Mouse (Mus musculus): Measurements from ENCODE around the gene Suv39h2. TPM values are rescaled to one million over a fixed set of nuclear protein-coding genes. Genes with fewer than 3 reads are reported as not detected.

Gene Suv39h2
- polyA plus RNA-seq, 1 experiment from 2014 or later = 8.0 TPM

- Histone ChIP-seq H3K4me1 (replicated peaks) (peaks cover 12% of the 10 kb centered on the region), H3K4me2 (peak overlapping the region; percentile 68), H3K27me3 (peaks cover 11% of the 10 kb centered on the region; the same call in 1 of the 2 replicates), H3K36me3 (no peaks in the 10 kb centered on the region), H3K4me3 (peak overlapping the region; percentile 61), H3K9me3 (no peaks in the 10 kb centered on the region), H3K9ac (peak overlapping the region; percentile 51), H3K27ac (replicated peaks) (0 out of 2 replicates have a peak overlapping the region, but pooled peaks have one; percentile 30)
- peak; percentile 95 for ATAC-seq (ENCODE audit: low FRiP score, low read depth)
- under 1% methylated on average over 38 of the region's 38 CpGs for WGBS
These were observed 55.9 kb downstream of the Suv39h2 start for GRCm38 (mm10) chr2:3418883-3419431.

- H3K27ac ChIP-seq (replicated peaks) = no peak overlapping the region
- peaks cover 11% of the 10 kb centered on the region; the same call in 1 of the 2 replicates for H3K27me3 ChIP-seq
- WGBS = 73% methylated on average over 1 of the region's 1 CpGs
- no peak overlapping the region for H3K9ac ChIP-seq
- peaks cover 8% of the 10 kb centered on the region for H3K4me1 ChIP-seq (replicated peaks)
- ATAC-seq (ENCODE audit: low FRiP score, low read depth) = no peak
- no peak overlapping the region for H3K4me2 ChIP-seq
- no peaks in the 10 kb centered on the region for H3K9me3 ChIP-seq
- no peaks in the 10 kb centered on the region for H3K36me3 ChIP-seq
- no peak overlapping the region for H3K4me3 ChIP-seq
These were observed 59.2 kb downstream of the Suv39h2 start for GRCm38 (mm10) chr2:3415676-3416075.

GRCm38 (mm10) chr2:3414241-3414640 is 60.6 kb downstream of the Suv39h2 start:
- Histone ChIP-seq H3K9me3 (no peaks in the 10 kb centered on the region), H3K36me3 (no peaks in the 10 kb centered on the region), H3K27me3 (peaks cover 11% of the 10 kb centered on the region; the same call in 1 of the 2 replicates), H3K9ac (no peak overlapping the region), H3K27ac (replicated peaks) (no peak overlapping the region), H3K4me3 (no peak overlapping the region), H3K4me1 (replicated peaks) (peaks cover 5% of the 10 kb centered on the region; the same call in 1 of the 2 replicates), H3K4me2 (no peak overlapping the region)
- 38% methylated on average over 4 of the region's 4 CpGs for WGBS
- no peak for ATAC-seq (ENCODE audit: low FRiP score, low read depth)

GRCm38 (mm10) chr2:3407756-3408155 is 67.1 kb downstream of the Suv39h2 start:
- Histone ChIP-seq H3K4me1 (replicated peaks) (no peaks in the 10 kb centered on the region), H3K36me3 (no peaks in the 10 kb centered on the region), H3K27me3 (no peaks in the 10 kb centered on the region), H3K9me3 (no peaks in the 10 kb centered on the region), H3K27ac (replicated peaks) (no peak overlapping the region), H3K9ac (no peak overlapping the region), H3K4me2 (no peak overlapping the region), H3K4me3 (no peak overlapping the region)
- WGBS = 87% methylated on average over 7 of the region's 7 CpGs
- no peak for ATAC-seq (ENCODE audit: low FRiP score, low read depth)

GRCm38 (mm10) chr2:3405981-3406380 is 68.8 kb downstream of the Suv39h2 start:
- no peaks in the 10 kb centered on the region for H3K9me3 ChIP-seq
- no peak for ATAC-seq (ENCODE audit: low FRiP score, low read depth)
- H3K4me3 ChIP-seq = no peak overlapping the region
- no peaks in the 10 kb centered on the region for H3K27me3 ChIP-seq
- no peaks in the 10 kb centered on the region for H3K4me1 ChIP-seq (replicated peaks)
- H3K4me2 ChIP-seq = no peak overlapping the region
- no peak overlapping the region for H3K27ac ChIP-seq (replicated peaks)
- WGBS = 89% methylated on average over 4 of the region's 4 CpGs
- H3K9ac ChIP-seq = no peak overlapping the region
- no peaks in the 10 kb centered on the region for H3K36me3 ChIP-seq

Other genes starting within 250 kb of the Suv39h2 start
- 101 and 109 TPM in 2 replicates for gene Nmt2, start 190.8 kb downstream of the Suv39h2 start, polyA plus RNA-seq (2015; fragmentation: Nextera tagmentation; extraction: Ambion mirVana)
- gene Rpp38, start 142.4 kb downstream of the Suv39h2 start, polyA plus RNA-seq (2015; fragmentation: Nextera tagmentation; extraction: Ambion mirVana) = 11.1 and 12.1 TPM in 2 replicates
- 3.6 and 4.2 TPM in 2 replicates for gene Acbd7, start 138.9 kb downstream of the Suv39h2 start, polyA plus RNA-seq (2015; fragmentation: Nextera tagmentation; extraction: Ambion mirVana)
- gene Olah, start 77.8 kb downstream of the Suv39h2 start, polyA plus RNA-seq (2015; fragmentation: Nextera tagmentation; extraction: Ambion mirVana) = not detected in 2 replicates
- gene Meig1, start 52.4 kb downstream of the Suv39h2 start, polyA plus RNA-seq (2015; fragmentation: Nextera tagmentation; extraction: Ambion mirVana) = 5.5 and 6.0 TPM in 2 replicates
- 8.1 and 8.2 TPM in 2 replicates for gene Dclre1c, start 50.9 kb downstream of the Suv39h2 start, polyA plus RNA-seq (2015; fragmentation: Nextera tagmentation; extraction: Ambion mirVana)
- 7.8 and 7.9 TPM in 2 replicates for gene Gm45902, start 37.8 kb upstream of the Suv39h2 start, polyA plus RNA-seq (2015; fragmentation: Nextera tagmentation; extraction: Ambion mirVana)
- 63.9 and 65.4 TPM in 2 replicates for gene Hspa14, start 37.8 kb upstream of the Suv39h2 start, polyA plus RNA-seq (2015; fragmentation: Nextera tagmentation; extraction: Ambion mirVana)
- 0.14 and 0.25 TPM in 2 replicates for gene Cdnf, start 38.0 kb upstream of the Suv39h2 start, polyA plus RNA-seq (2015; fragmentation: Nextera tagmentation; extraction: Ambion mirVana)
- 27.5 and 30.9 TPM in 2 replicates for gene Fam107b, start 95.5 kb upstream of the Suv39h2 start, polyA plus RNA-seq (2015; fragmentation: Nextera tagmentation; extraction: Ambion mirVana)